Mouse (Mus musculus) heart, postnatal 0 days (tissue): ENCODE results near the gene Tmem135. TPM values are rescaled to one million over a fixed set of nuclear protein-coding genes. Genes with fewer than 3 reads are reported as not detected.
"Not testable (repeated sequence)": the region's sequence is repeated elsewhere in the genome, so short reads cannot be mapped to it uniquely, and the experiment has no call there.

Experiments
- ATAC-seq: fragments of 200-750 bp; cut with Nextera tagmentation; 2 replicates; pipeline ENCODE4 v1.8.0; 2017; ENCODE audit warnings: low read depth, moderate number of reproducible peaks, moderate library complexity; ENCODE audit not compliant: insufficient read depth
- DNase-seq: peaks from one replicate; pipeline ENCODE4 v3.0.0-alpha.2; 2016; ENCODE audit warnings: low spot score
- H3K27ac ChIP-seq: fragments of 300-500 bp; sonication (generic); 2 replicates; pipeline ENCODE4 v1.5.1; 2014; ENCODE audit warnings: low read depth, mild to moderate bottlenecking
- H3K27me3 ChIP-seq: fragments of 300-500 bp; sonication (generic); 2 replicates; pipeline ENCODE4 v1.6.1; 2014; ENCODE audit warnings: low read length, mixed read lengths; ENCODE audit not compliant: control insufficient read depth, insufficient read depth
- H3K36me3 ChIP-seq: fragments of 300-500 bp; sonication (generic); replicated peaks from 2 replicates; pipeline ENCODE4 v1.6.1; 2014; ENCODE audit warnings: low read length, mixed read lengths; ENCODE audit not compliant: control insufficient read depth, insufficient read depth
- H3K4me1 ChIP-seq: fragments of 300-500 bp; sonication (generic); 2 replicates; pipeline ENCODE4 v1.6.1; 2014; ENCODE audit warnings: antibody characterized with exemption; ENCODE audit not compliant: control insufficient read depth, insufficient read depth
- H3K4me2 ChIP-seq: fragments of 300-500 bp; sonication (generic); 2 replicates; pipeline ENCODE4 v1.6.1; 2014; ENCODE audit warnings: low read depth, mild to moderate bottlenecking, low read length, moderate library complexity
- H3K4me3 ChIP-seq: fragments of 300-500 bp; sonication (generic); 2 replicates; pipeline ENCODE4 v1.5.1; 2014; ENCODE audit warnings: low read depth, low read length
- H3K9ac ChIP-seq: fragments of 300-500 bp; sonication (generic); replicated peaks from 2 replicates; pipeline ENCODE4 v1.6.1; 2014; ENCODE audit warnings: low read depth, low read length, mixed read lengths
- H3K9me3 ChIP-seq: fragments of 300-500 bp; sonication (generic); replicated peaks from 2 replicates; pipeline ENCODE4 v1.6.1; 2016; ENCODE audit warnings: low read length; ENCODE audit not compliant: control insufficient read depth
- CTCF ChIP-seq: IDR thresholded peaks from 2 replicates; pipeline ENCODE4 v1.5.1; 2016; ENCODE audit warnings: antibody characterized with exemption, control low read depth, low read depth
- EP300 ChIP-seq: IDR thresholded peaks from 2 replicates; pipeline ENCODE4 v1.6.1; 2016; ENCODE audit warnings: antibody characterized with exemption, low read depth
- WGBS: fragments of 180-500 bp; shearing (Covaris S2); extraction: QIAGEN DNeasy Blood & Tissue Kit; methylation state at CpG from one replicate; pipeline ENCODE4 v1.1.7; 2014; 5-methylcytosine and 5-hydroxymethylcytosine counted together
- polyA plus RNA-seq: library from polyadenylated mRNA; unstranded; fragments of >200 nt; fragmentation: Nextera tagmentation; extraction: Ambion mirVana; gene quantifications from 2 replicates; pipeline ENCODE4 v1.2.1, GENCODE M21; 2015
- total RNA-seq: library from RNA; depleted of rRNA; stranded (reverse); fragments of >200 nt; gene quantifications from 2 replicates; pipeline ENCODE4 v1.2.3, GENCODE M21; 2014; ENCODE audit warnings: low replicate concordance

Tmem135 gene
- total and polyA plus RNA-seq, 2 experiments from 2014 or later = 31.6 to 70.6 TPM

DNA sequence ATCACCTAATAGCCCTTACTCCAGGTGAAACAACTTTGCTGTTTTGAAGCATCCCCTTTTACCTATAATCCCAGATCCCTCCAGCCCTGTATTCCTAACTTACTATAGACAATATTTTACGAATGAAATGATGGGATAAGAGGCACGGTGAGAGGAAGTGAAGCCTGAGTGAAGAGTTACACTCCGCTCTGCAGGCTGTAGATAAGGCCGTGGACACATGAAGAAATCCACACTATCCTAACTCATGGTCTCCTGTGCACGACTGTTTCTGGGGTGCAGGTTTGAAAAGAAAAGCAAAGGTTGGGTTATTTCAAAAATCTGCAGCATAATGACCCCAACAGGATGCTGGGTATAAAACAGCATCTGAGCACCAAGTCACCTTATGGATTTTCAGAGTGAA is 77.8 kb downstream of the Tmem135 start:
- no peaks in the 10 kb centered on the region for H3K36me3 ChIP-seq
- no peak overlapping the region for H3K4me3 ChIP-seq
- no peaks in the 10 kb centered on the region for H3K9me3 ChIP-seq
- ATAC-seq (no peak), DNase-seq (no peak)
- H3K4me2 ChIP-seq = no peak overlapping the region
- WGBS = 34% methylated on average over 5 of the region's 5 CpGs
- no peak overlapping the region for H3K9ac ChIP-seq
- no peaks in the 10 kb centered on the region for H3K27me3 ChIP-seq
- no peak for TF ChIP-seq EP300
- TF ChIP-seq CTCF = no peak
- H3K27ac ChIP-seq = no peak overlapping the region
- peaks cover 12% of the 10 kb centered on the region for H3K4me1 ChIP-seq

- not testable (repeated sequence) for H3K4me3 ChIP-seq, DNase-seq, H3K9me3 ChIP-seq, H3K4me2 ChIP-seq, H3K27ac ChIP-seq, H3K27me3 ChIP-seq, H3K36me3 ChIP-seq, ATAC-seq, H3K9ac ChIP-seq
- 93% methylated on average over 4 of the region's 4 CpGs for WGBS
- H3K4me1 ChIP-seq = peaks cover 12% of the 10 kb centered on the region
Observed at GRCm38 (mm10) chr7:89322741-89323140, 81.3 kb downstream of the Tmem135 start.

DNA sequence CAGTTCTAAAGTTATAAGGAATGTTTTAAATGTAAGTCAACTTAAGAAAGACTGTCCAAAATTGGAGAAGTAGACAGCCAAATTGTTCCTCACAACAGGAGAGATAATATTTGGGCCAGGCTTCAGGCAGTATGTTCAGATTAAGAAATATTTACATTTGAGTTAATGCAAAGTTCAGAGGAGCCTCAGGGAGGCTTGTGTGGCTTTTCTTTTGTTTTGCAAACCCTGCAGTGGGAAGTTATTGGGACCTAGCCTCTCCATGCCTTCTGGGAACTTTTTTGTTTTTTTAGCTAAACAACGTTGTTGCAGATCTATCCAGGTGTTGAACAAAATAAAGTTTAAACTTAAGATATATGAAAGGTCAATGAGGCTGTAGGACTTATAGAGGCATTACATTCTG is 84.7 kb downstream of the Tmem135 start:
- Histone ChIP-seq H3K27ac (no peak overlapping the region), H3K27me3 (no peaks in the 10 kb centered on the region), H3K36me3 (no peaks in the 10 kb centered on the region), H3K9ac (no peak overlapping the region), H3K4me1 (no peaks in the 10 kb centered on the region), H3K4me2 (no peak overlapping the region), H3K4me3 (no peak overlapping the region), H3K9me3 (no peaks in the 10 kb centered on the region)
- 91% methylated on average over 1 of the region's 1 CpGs for WGBS
- ATAC-seq = no peak
- no peak for TF ChIP-seq EP300
- no peak for TF ChIP-seq CTCF
- DNase-seq = no peak

DNA sequence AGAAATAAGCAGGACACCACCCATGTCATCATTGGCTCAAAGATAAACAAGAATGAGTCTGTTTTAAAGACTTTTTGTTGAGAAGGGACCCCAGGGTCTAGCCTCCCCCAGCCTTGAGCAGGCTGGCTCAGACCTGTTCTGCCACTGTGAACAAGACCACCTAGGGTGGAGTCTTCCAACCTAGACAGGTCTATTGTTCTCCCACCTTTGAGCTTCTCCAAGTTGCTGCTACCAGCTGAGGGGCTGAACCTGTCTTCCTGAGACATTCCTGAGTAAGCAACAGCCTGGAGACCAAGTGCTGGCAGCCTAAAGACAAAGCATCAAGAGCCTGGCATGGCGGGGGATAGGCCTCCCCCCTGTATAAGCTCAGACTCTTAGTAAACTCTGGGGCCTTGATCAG is 86.9 kb downstream of the Tmem135 start:
- not testable (repeated sequence) for H3K4me1 ChIP-seq, H3K27ac ChIP-seq, H3K27me3 ChIP-seq, H3K4me3 ChIP-seq, H3K9ac ChIP-seq, H3K36me3 ChIP-seq, DNase-seq, ATAC-seq, H3K9me3 ChIP-seq, H3K4me2 ChIP-seq
- WGBS = 80% methylated on average over 1 of the region's 1 CpGs

DNA sequence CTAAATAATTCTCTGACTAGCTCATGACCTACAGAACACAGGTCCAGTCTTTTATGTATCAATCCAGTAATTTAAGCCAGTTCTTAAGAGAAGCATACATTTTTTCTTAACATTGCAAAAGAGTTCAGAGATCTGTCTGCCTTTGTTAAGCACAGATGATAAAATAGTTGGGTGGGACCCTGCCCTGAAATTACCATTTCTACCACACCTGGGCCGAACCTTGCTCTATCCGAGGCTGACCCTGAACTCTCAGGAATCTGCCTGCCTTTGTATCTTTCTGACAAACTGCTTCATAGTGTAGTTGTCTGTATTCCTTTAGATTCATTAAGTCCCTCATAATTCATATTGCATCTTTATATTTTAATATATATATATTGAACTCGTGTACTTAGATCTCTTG is 87.9 kb downstream of the Tmem135 start:
- TF ChIP-seq CTCF (no peak), EP300 (no peak)
- no peaks in the 10 kb centered on the region for H3K4me1 ChIP-seq
- no peak overlapping the region for H3K27ac ChIP-seq
- H3K27me3 ChIP-seq = no peaks in the 10 kb centered on the region
- 89% methylated on average over 3 of the region's 3 CpGs for WGBS
- no peak for DNase-seq
- ATAC-seq = no peak
- no peak overlapping the region for H3K4me2 ChIP-seq
- peaks cover 10% of the 10 kb centered on the region; the same call in 1 of the 2 replicates for H3K36me3 ChIP-seq
- H3K4me3 ChIP-seq = no peak overlapping the region
- H3K9ac ChIP-seq = no peak overlapping the region
- 0 out of 2 replicates have a peak, but pooled peaks cover 5% of the 10 kb centered on the region for H3K9me3 ChIP-seq

DNA sequence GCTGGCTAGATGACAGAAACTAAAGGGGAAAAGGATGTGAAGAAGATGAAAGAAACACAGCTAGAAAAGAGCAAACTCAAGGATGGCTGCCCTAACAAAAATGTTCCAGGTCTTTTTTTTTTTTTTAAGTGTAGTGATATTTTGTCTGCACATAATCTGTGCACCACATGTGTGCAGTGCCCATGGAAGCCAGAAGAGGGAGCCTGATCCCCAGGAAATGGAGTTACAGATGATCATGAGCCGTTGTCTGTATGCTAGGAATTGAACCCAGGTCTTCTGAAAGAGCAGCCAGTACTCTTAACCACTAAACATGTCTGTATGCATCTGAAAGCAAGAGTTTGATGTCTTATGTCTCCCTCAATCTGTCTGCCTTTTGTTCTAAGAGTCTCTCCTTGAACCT is 92.5 kb downstream of the Tmem135 start:
- 100% methylated on average over 1 of the region's 1 CpGs for WGBS
- ATAC-seq (no peak), DNase-seq (no peak)
- Histone ChIP-seq H3K27me3 (no peaks in the 10 kb centered on the region), H3K4me2 (no peak overlapping the region), H3K9me3 (0 out of 2 replicates have a peak, but pooled peaks cover 5% of the 10 kb centered on the region), H3K36me3 (peaks cover 10% of the 10 kb centered on the region; the same call in 1 of the 2 replicates), H3K27ac (no peak overlapping the region), H3K4me3 (no peak overlapping the region), H3K4me1 (no peaks in the 10 kb centered on the region), H3K9ac (no peak overlapping the region)
- TF ChIP-seq EP300 (no peak), CTCF (no peak)
